Mouse (Mus musculus): Measurements from ENCODE around the gene Pik3cd.

The Pik3cd gene

GRCm38 (mm10) chr4:149609256-149610025, 92.9 kb downstream of the Pik3cd start:
- DNase-seq (ENCODE audit: low read depth, low spot score): no peak

- peak; percentile 64 for DNase-seq (ENCODE audit: low read depth, low spot score)
These were observed 94.1 kb downstream of the Pik3cd start for GRCm38 (mm10) chr4:149608309-149608638.

GRCm38 (mm10) chr4:149607591-149608308, 94.6 kb downstream of the Pik3cd start:
- DNase-seq (ENCODE audit: low read depth, low spot score): peak; percentile 78

GRCm38 (mm10) chr4:149606766-149607358, 95.5 kb downstream of the Pik3cd start:
- peak; percentile 36 for DNase-seq (ENCODE audit: low read depth, low spot score)

GRCm38 (mm10) chr4:149606056-149606455, 96.3 kb downstream of the Pik3cd start:
- DNase-seq (ENCODE audit: low read depth, low spot score): no peak

GRCm38 (mm10) chr4:149604518-149604917, 97.9 kb downstream of the Pik3cd start:
- DNase-seq (ENCODE audit: low read depth, low spot score): peak; percentile 72

GRCm38 (mm10) chr4:149603860-149604259, 98.5 kb downstream of the Pik3cd start:
- DNase-seq (ENCODE audit: low read depth, low spot score): peak; percentile 34

GRCm38 (mm10) chr4:149602236-149602635, 100.1 kb downstream of the Pik3cd start:
- peak; percentile 56 for DNase-seq (ENCODE audit: low read depth, low spot score)

GRCm38 (mm10) chr4:149601484-149601883, 100.9 kb downstream of the Pik3cd start:
- DNase-seq (ENCODE audit: low read depth, low spot score): no peak

GRCm38 (mm10) chr4:149600130-149600529, 102.2 kb downstream of the Pik3cd start:
- DNase-seq (ENCODE audit: low read depth, low spot score): peak; percentile 56

- peak; percentile 80 for DNase-seq (ENCODE audit: low read depth, low spot score)
These were observed 102.8 kb downstream of the Pik3cd start for GRCm38 (mm10) chr4:149599549-149599948.
